Mouse (Mus musculus) thymus, adult 2 months (tissue): ENCODE results near the gene Dscam. TPM values are rescaled to one million over a fixed set of nuclear protein-coding genes. Genes with fewer than 3 reads are reported as not detected.

ENCODE experiments used
- DNase-seq: peaks from one replicate; pipeline ENCODE4 v3.0.0; 2021
- H3K27ac ChIP-seq: fragments of 200-500 bp; 2 replicates; pipeline ENCODE4 v1.5.1; 2012; ENCODE audit warnings: low read length, control low read depth; ENCODE audit not compliant: control insufficient read depth, insufficient read depth
- H3K27me3 ChIP-seq: fragments of 200-500 bp; 2 replicates; pipeline ENCODE4 v1.6.1; 2012; ENCODE audit warnings: mild to moderate bottlenecking, low read length, moderate library complexity, mixed read lengths; ENCODE audit not compliant: control insufficient read depth, insufficient read depth
- H3K36me3 ChIP-seq: fragments of 200-500 bp; 2 replicates; pipeline ENCODE4 v1.6.1; 2012; ENCODE audit warnings: mild to moderate bottlenecking, low read length, moderate library complexity; ENCODE audit not compliant: control insufficient read depth, insufficient read depth
- H3K4me1 ChIP-seq: fragments of 200-500 bp; replicated peaks from 2 replicates; pipeline ENCODE4 v1.6.1; 2012; ENCODE audit warnings: low read length; ENCODE audit not compliant: control insufficient read depth, insufficient read depth
- H3K4me3 ChIP-seq: fragments of 200-500 bp; 2 replicates; pipeline ENCODE4 v1.5.1; 2012; ENCODE audit warnings: mild to moderate bottlenecking, low read length, control low read depth, moderate library complexity; ENCODE audit not compliant: control insufficient read depth, insufficient read depth
- CTCF ChIP-seq: fragments of 200-500 bp; IDR thresholded peaks from 2 replicates; pipeline ENCODE4 v1.5.1; 2012; ENCODE audit warnings: mild to moderate bottlenecking, control low read depth, low read length, moderate library complexity, borderline replicate concordance; ENCODE audit not compliant: control insufficient read depth, poor library complexity, insufficient read depth; ENCODE audit errors: extremely low read depth
- POLR2A ChIP-seq: fragments of 200-500 bp; IDR thresholded peaks from 2 replicates; pipeline ENCODE4 v1.6.1; 2012; ENCODE audit warnings: mild to moderate bottlenecking, low read length, control low read depth, moderate library complexity; ENCODE audit not compliant: control insufficient read depth, poor library complexity, insufficient read depth; ENCODE audit errors: extremely low read depth
- WGBS: fragments of 180-500 bp; shearing (Covaris S2); methylation state at CpG from one replicate; pipeline ENCODE4 v1.1.7; 2018; 5-methylcytosine and 5-hydroxymethylcytosine counted together
- polyA plus RNA-seq: library from polyadenylated mRNA; depleted of rRNA; stranded (reverse); fragments of >200 nt; gene quantifications from 2 replicates; pipeline ENCODE4 v1.2.3, GENCODE M21; 2012

Gene Dscam
- polyA plus RNA-seq, 1 experiment, result 0.28 TPM

DNA sequence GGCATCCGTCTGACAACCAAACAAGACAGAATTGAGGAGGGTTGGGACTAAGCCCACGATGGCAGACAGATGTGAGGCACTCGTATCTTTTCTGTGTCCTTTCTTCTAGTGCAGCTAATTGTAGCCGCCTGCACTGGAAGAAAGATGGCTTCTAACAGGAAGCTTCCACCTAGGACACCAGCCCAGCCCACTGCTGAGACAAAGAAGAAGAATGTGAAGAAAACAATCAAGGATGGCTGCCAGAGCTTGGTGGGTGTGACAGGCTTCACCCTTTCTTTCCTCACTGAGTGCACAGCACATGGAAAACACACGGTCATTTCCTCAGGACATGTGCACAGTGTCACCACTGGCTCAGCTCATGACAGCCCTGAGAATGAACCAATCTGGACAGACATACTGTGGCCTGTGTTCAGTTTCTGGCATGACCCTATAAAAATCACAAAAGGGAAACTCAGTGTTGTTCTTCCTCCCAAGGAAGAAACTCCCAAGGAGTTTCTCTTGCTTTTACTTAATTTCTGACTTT is 411.4 kb downstream of the Dscam start:
- Histone ChIP-seq H3K27me3 (no peaks in the 10 kb centered on the region), H3K36me3 (no peaks in the 10 kb centered on the region), H3K27ac (no peak overlapping the region), H3K4me1 (no peaks in the 10 kb centered on the region), H3K4me3 (no peak overlapping the region)
- no peak for TF ChIP-seq CTCF
- no peak for TF ChIP-seq POLR2A
- no peak for DNase-seq
- WGBS, result 81% methylated on average over 5 of the region's 5 CpGs

DNA sequence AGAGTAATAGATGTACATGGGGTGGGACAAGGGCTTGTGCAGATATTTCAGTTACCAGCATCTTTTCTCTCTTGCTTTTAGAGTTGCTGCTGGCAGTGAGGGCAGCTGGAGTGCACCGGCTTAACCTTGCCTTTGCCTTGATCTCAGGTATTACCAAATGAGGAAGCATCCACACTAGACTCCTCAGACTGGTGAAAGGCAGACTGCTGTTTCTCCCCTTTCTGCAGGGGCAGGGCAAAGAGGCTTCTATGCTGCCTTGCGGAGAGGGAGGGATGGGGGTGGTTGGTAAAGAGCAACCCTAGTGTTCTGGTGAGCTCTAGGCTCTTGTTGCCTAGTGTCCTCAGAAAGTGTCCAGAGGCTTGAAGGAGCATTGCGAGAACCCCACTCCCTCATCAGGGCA is 412.2 kb downstream of the Dscam start:
- Histone ChIP-seq H3K27me3 (no peaks in the 10 kb centered on the region), H3K4me3 (no peak overlapping the region), H3K4me1 (no peaks in the 10 kb centered on the region), H3K36me3 (no peaks in the 10 kb centered on the region), H3K27ac (no peak overlapping the region)
- TF ChIP-seq POLR2A (no peak), CTCF (no peak)
- no peak for DNase-seq
- 68% methylated on average over 3 of the region's 3 CpGs for WGBS

DNA sequence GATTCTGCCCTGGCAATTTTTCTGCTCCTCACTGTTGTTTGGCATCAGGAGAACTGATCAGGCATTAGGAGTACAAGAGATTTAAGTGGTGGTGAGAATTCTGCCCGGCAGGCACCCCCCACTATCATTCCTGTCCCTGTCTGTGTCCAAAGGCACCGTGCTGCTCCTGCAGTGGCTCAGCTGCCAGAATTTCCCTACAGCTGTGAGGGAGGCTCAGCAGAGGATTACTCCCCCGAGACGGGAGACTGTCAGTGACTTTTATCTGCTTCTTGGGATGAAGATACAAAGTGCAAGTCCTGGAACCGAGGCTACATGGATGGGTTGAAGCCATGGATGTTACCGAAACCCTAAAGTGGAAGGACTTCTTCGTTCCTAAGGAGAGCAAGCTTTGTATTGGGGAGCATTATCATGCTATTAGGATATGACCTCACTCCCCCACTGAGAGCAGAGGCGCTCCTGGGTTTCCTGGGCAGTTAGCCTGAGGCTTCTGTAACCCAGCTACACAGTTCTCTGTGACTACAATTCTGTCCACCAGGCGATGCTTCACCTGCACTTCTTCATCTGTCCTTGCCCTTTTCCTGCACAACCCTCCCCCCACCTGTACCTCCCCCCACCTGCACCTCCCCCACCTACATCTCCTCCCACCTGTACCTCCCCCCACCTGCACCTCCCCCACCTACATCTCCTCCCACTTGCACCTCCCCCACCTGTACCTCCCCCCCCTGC is 412.8 kb downstream of the Dscam start:
- TF ChIP-seq POLR2A (no peak), CTCF (no peak)
- 39% methylated on average over 9 of the region's 9 CpGs for WGBS

DNA sequence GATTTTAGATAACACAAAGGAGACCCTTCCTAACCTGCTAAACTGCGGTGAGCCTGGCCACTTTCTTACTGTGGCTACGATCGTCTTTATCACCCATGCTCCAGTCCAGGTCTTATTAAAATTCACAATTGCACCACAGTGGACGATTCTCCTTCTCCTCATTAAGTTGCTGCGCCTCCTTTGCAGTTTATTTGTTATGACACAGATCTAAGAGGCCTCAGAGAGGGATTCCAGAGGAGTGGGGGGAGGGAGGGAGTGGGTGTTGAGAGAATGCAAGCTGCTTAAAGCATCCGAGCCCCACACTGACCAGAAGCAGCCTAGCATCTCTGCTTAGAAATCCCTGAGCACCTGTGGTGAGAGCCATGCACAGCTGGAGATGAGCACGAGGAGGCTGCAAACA is 413.6 kb downstream of the Dscam start:
- TF ChIP-seq CTCF (no peak), POLR2A (no peak)
- Histone ChIP-seq H3K4me3 (no peak overlapping the region), H3K4me1 (no peaks in the 10 kb centered on the region), H3K27ac (no peak overlapping the region), H3K27me3 (no peaks in the 10 kb centered on the region), H3K36me3 (no peaks in the 10 kb centered on the region)
- DNase-seq, result no peak
- WGBS, result 65% methylated on average over 7 of the region's 7 CpGs

More for the DNA sequence above, 412.8 kb downstream of the Dscam start:
- no peak for DNase-seq
- Histone ChIP-seq H3K27ac (no peak overlapping the region), H3K4me1 (no peaks in the 10 kb centered on the region), H3K36me3 (no peaks in the 10 kb centered on the region), H3K27me3 (no peaks in the 10 kb centered on the region), H3K4me3 (no peak overlapping the region)

DNA sequence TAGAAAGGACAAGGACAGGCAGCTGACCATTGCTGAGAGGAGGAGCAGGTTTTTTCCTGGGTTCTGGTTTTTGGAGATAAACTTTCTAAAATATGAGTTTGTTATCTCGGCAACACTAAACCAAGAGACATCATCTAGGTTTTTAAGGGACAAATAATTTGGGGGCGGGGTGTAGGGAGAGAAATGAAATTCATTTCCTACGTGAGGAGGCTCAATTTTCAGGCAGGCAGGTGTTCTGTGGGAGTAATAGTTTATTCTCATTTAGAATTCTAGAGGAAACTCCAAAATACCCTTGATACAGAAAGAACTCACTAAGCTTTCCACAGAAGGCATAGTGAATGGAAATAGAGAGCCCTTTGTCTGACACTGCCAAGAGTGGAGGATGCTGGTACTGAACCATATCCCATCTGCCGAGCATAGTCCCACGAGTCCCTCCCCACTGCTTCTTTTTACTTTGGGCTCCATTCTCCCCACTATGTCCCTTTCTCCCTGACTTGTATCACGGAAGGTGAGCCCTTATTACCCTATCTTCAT is 415.5 kb downstream of the Dscam start:
- Histone ChIP-seq H3K4me3 (no peak overlapping the region), H3K27ac (no peak overlapping the region), H3K4me1 (no peaks in the 10 kb centered on the region), H3K27me3 (no peaks in the 10 kb centered on the region), H3K36me3 (no peaks in the 10 kb centered on the region)
- 93% methylated on average over 6 of the region's 6 CpGs for WGBS
- TF ChIP-seq CTCF, result no peak
- no peak for TF ChIP-seq POLR2A
- DNase-seq, result no peak

DNA sequence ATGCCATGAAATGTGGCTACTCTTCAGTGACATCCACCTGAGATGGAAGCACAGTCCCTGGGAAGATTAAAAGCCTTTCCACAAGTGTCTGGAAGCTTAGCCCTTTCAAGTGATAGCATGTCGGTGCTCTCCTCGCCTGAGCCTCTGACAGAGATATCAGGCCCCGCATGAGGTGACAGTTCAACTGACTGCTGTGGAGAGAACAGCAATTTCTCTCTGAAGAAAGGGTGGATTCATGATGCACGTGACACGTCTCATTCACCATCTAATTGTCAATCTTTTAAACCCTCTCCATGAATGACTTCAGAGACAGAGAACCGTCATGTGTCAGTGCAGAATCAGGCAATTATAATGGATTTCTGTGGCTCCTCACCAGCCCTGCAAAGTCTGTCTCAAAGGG is 416.2 kb downstream of the Dscam start:
- no peak for DNase-seq
- no peak overlapping the region for H3K27ac ChIP-seq
- no peaks in the 10 kb centered on the region for H3K36me3 ChIP-seq
- H3K4me3 ChIP-seq, result no peak overlapping the region
- no peak for TF ChIP-seq POLR2A
- no peak for TF ChIP-seq CTCF
- H3K4me1 ChIP-seq, result no peaks in the 10 kb centered on the region
- no peaks in the 10 kb centered on the region for H3K27me3 ChIP-seq
- WGBS, result 81% methylated on average over 6 of the region's 6 CpGs

DNA sequence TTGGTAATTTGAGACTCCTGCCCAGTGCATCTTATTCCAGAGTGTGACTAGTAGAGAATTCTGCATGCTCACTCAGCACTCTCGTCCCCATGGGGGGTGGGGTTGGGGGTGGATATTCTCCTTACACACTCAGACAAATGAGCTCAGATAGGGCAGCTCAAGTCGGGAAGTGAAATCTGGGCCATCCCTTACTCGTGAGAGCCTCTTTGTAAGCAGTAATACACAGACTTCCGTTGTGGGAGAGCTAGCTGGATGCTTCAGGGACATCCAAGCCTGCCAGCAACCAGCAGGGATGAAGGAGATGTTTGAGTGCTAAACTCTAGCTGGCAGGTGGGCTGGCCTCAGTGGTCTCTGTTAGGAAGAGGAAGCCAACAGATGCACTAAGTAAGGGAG is 416.8 kb downstream of the Dscam start:
- 37% methylated on average over 4 of the region's 4 CpGs for WGBS
- TF ChIP-seq POLR2A, result no peak
- TF ChIP-seq CTCF, result no peak
- no peaks in the 10 kb centered on the region for H3K36me3 ChIP-seq
- no peak for DNase-seq
- no peak overlapping the region for H3K27ac ChIP-seq
- H3K4me1 ChIP-seq, result no peaks in the 10 kb centered on the region
- H3K27me3 ChIP-seq, result no peaks in the 10 kb centered on the region
- no peak overlapping the region for H3K4me3 ChIP-seq
